Mouse (Mus musculus): ENCODE data around the gene Fkbp11. TPM values are rescaled to one million over a fixed set of nuclear protein-coding genes. Genes with fewer than 3 reads are reported as not detected.

The Fkbp11 gene
- polyA plus RNA-seq, 1 experiment from 2014 or later = 127 TPM

- peaks cover 5% of the 10 kb centered on the region; the same call in 1 of the 2 replicates for H3K4me1 ChIP-seq (replicated peaks; ENCODE audit: control insufficient read depth, insufficient read depth)
These were observed 46.1 kb upstream of the Fkbp11 start for GRCm38 (mm10) chr15:98774096-98774495.

GRCm38 (mm10) chr15:98772511-98773211 lies 44.7 kb upstream of the Fkbp11 start:
- DNase-seq (ENCODE audit: low spot score) (peak; percentile 47), ATAC-seq (ENCODE audit: low FRiP score, low TSS enrichment) (no peak; the same call in 1 of the 2 replicates)
- Histone ChIP-seq H3K9ac (ENCODE audit: low read length) (peak overlapping the region; percentile 38), H3K4me3 (ENCODE audit: low read depth, low read length) (peak overlapping the region; percentile 29), H3K4me1 (replicated peaks; ENCODE audit: control insufficient read depth, insufficient read depth) (peaks cover 3% of the 10 kb centered on the region; the same call in 1 of the 2 replicates), H3K4me2 (replicated peaks; ENCODE audit: low read depth) (peak overlapping the region; percentile 58), H3K27ac (replicated peaks) (no peak overlapping the region), H3K36me3 (ENCODE audit: control insufficient read depth, insufficient read depth, low read length) (no peaks in the 10 kb centered on the region), H3K9me3 (ENCODE audit: control insufficient read depth, low read length) (no peaks in the 10 kb centered on the region), H3K27me3 (ENCODE audit: control insufficient read depth, insufficient read depth, low read length) (peaks cover 15% of the 10 kb centered on the region; the same call in 1 of the 2 replicates)
- WGBS = 3% methylated on average over 36 of the region's 36 CpGs
- no peak for TF ChIP-seq EP300 (optimal IDR thresholded peaks at IDR 0.05)
- no peak for TF ChIP-seq CTCF (IDR thresholded peaks at IDR 0.05; ENCODE audit: low read depth)

More at GRCm38 (mm10) chr15:98774096-98774495, 46.1 kb upstream of the Fkbp11 start:
- 27% methylated on average over 15 of the region's 15 CpGs for WGBS
- Histone ChIP-seq H3K27me3 (ENCODE audit: control insufficient read depth, insufficient read depth, low read length) (peaks cover 20% of the 10 kb centered on the region; the same call in 1 of the 2 replicates), H3K4me2 (replicated peaks; ENCODE audit: low read depth) (no peak overlapping the region), H3K4me3 (ENCODE audit: low read depth, low read length) (no peak overlapping the region), H3K36me3 (ENCODE audit: control insufficient read depth, insufficient read depth, low read length) (no peaks in the 10 kb centered on the region), H3K27ac (replicated peaks) (no peak overlapping the region), H3K9me3 (ENCODE audit: control insufficient read depth, low read length) (no peaks in the 10 kb centered on the region), H3K9ac (ENCODE audit: low read length) (no peak overlapping the region)
- TF ChIP-seq CTCF (IDR thresholded peaks at IDR 0.05; ENCODE audit: low read depth) = no peak
- no peak for TF ChIP-seq EP300 (optimal IDR thresholded peaks at IDR 0.05)
- ATAC-seq (ENCODE audit: low FRiP score, low TSS enrichment) = no peak
- DNase-seq (ENCODE audit: low spot score) = no peak

- DNase-seq (ENCODE audit: low spot score) (no peak), ATAC-seq (ENCODE audit: low FRiP score, low TSS enrichment) (no peak)
- H3K27ac ChIP-seq (replicated peaks) = no peak overlapping the region
- peak overlapping the region; percentile 58 for H3K4me2 ChIP-seq (replicated peaks; ENCODE audit: low read depth)
- H3K27me3 ChIP-seq (ENCODE audit: control insufficient read depth, insufficient read depth, low read length) = peaks cover 11% of the 10 kb centered on the region; the same call in 1 of the 2 replicates
- TF ChIP-seq CTCF (IDR thresholded peaks at IDR 0.05; ENCODE audit: low read depth) (no peak), EP300 (optimal IDR thresholded peaks at IDR 0.05) (no peak)
- WGBS = 17% methylated on average over 12 of the region's 12 CpGs
- peak overlapping the region; percentile 29; the same call in 1 of the 2 replicates for H3K4me3 ChIP-seq (ENCODE audit: low read depth, low read length)
- peak overlapping the region; percentile 38; the same call in 1 of the 2 replicates for H3K9ac ChIP-seq (ENCODE audit: low read length)
- 0 out of 2 replicates have a peak, but pooled peaks cover 3% of the 10 kb centered on the region for H3K4me1 ChIP-seq (replicated peaks; ENCODE audit: control insufficient read depth, insufficient read depth)
- H3K36me3 ChIP-seq (ENCODE audit: control insufficient read depth, insufficient read depth, low read length) = no peaks in the 10 kb centered on the region
- H3K9me3 ChIP-seq (ENCODE audit: control insufficient read depth, low read length) = no peaks in the 10 kb centered on the region
These were observed 43.9 kb upstream of the Fkbp11 start for GRCm38 (mm10) chr15:98771813-98772425.

- no peak for DNase-seq (ENCODE audit: low spot score)
- H3K27ac ChIP-seq (replicated peaks) = no peak overlapping the region
- H3K36me3 ChIP-seq (ENCODE audit: control insufficient read depth, insufficient read depth, low read length) = no peaks in the 10 kb centered on the region
- H3K4me3 ChIP-seq (ENCODE audit: low read depth, low read length) = no peak overlapping the region
- H3K27me3 ChIP-seq (ENCODE audit: control insufficient read depth, insufficient read depth, low read length) = no peaks in the 10 kb centered on the region
- H3K4me1 ChIP-seq (replicated peaks; ENCODE audit: control insufficient read depth, insufficient read depth) = no peaks in the 10 kb centered on the region
- H3K9me3 ChIP-seq (ENCODE audit: control insufficient read depth, low read length) = no peaks in the 10 kb centered on the region
- TF ChIP-seq CTCF (IDR thresholded peaks at IDR 0.05; ENCODE audit: low read depth) (no peak), EP300 (optimal IDR thresholded peaks at IDR 0.05) (no peak)
- ATAC-seq (ENCODE audit: low FRiP score, low TSS enrichment) = no peak
- no peak overlapping the region for H3K9ac ChIP-seq (ENCODE audit: low read length)
- H3K4me2 ChIP-seq (replicated peaks; ENCODE audit: low read depth) = no peak overlapping the region
- 36% methylated on average over 5 of the region's 5 CpGs for WGBS
These were observed 40.3 kb upstream of the Fkbp11 start for GRCm38 (mm10) chr15:98768259-98768658.

- DNase-seq (ENCODE audit: low spot score) (no peak), ATAC-seq (ENCODE audit: low FRiP score, low TSS enrichment) (no peak)
- no peak overlapping the region for H3K4me3 ChIP-seq (ENCODE audit: low read depth, low read length)
- no peak overlapping the region for H3K27ac ChIP-seq (replicated peaks)
- WGBS = 62% methylated on average over 4 of the region's 4 CpGs
- H3K27me3 ChIP-seq (ENCODE audit: control insufficient read depth, insufficient read depth, low read length) = no peaks in the 10 kb centered on the region
- no peak overlapping the region for H3K4me2 ChIP-seq (replicated peaks; ENCODE audit: low read depth)
- no peaks in the 10 kb centered on the region for H3K4me1 ChIP-seq (replicated peaks; ENCODE audit: control insufficient read depth, insufficient read depth)
- no peaks in the 10 kb centered on the region for H3K36me3 ChIP-seq (ENCODE audit: control insufficient read depth, insufficient read depth, low read length)
- no peak overlapping the region for H3K9ac ChIP-seq (ENCODE audit: low read length)
- no peaks in the 10 kb centered on the region for H3K9me3 ChIP-seq (ENCODE audit: control insufficient read depth, low read length)
- no peak for TF ChIP-seq CTCF (IDR thresholded peaks at IDR 0.05; ENCODE audit: low read depth)
- TF ChIP-seq EP300 (optimal IDR thresholded peaks at IDR 0.05) = no peak
These were observed 37.9 kb upstream of the Fkbp11 start for GRCm38 (mm10) chr15:98765929-98766328.

Data from stomach, postnatal 0 days (tissue).